Mouse (Mus musculus): ENCODE data around the gene Adarb1.

The Adarb1 gene

GRCm38 (mm10) chr10:77383045-77383444, 35.0 kb downstream of the Adarb1 start:
- DNase-seq (ENCODE audit: low spot score): no peak

DNA sequence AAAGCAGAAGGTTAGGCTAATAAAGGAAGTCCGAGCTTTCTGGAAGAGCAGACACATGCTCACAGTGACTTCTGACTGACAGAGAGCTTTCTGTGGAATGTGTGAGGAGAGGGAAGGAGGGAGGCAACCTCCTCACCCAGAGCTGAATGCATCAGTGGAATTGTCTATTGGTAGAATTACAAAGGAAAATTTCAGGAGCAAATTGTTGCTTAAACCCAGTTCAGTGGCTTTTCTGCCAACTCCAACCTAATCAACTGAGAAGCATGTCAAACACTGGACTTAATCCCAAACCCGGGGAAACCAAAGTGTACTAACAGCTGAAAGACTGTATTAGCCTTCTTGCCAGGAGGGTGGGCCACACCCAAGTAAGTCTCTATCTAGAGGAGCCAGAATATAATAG, 36.9 kb downstream of the Adarb1 start:
- DNase-seq (ENCODE audit: low spot score): no peak

DNA sequence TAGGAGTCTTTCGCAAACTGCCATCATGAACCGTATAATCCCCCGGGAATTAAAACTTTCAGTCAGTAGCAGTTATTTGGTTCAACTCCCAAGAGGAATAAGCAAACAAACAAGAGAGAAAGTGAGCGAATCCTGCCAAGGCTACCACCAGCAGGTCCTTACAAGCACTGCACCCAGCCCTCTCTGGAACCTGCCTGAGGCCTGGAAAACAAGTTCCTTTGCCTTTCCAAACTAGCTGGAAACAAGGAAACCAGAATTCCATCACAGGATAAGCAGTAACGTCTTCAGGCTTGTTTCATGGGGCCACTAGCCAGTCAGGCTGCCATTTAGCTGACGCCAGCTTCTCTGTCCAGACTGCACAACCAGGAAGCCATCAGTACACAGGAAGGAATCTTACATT, 37.4 kb downstream of the Adarb1 start:
- DNase-seq (ENCODE audit: low spot score): no peak

DNA sequence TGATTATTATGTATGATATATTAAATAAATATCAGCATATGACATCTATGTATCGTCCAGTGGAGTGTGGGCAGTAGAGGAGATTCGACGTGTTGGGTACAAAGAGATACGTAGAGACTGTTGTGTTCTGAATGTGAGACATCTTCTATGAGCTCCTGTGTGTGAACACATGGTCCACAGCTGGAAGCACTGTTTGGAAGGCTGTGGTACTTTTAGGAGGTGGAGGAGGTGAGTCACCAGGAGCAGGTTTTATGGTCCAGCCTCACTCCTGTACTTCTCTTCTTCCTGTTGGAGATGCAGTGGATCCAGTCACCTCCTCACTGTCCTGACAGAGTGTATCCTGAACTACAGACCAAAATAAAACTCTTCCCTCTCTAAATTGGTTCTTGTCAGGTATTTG, 38.9 kb downstream of the Adarb1 start:
- no peak for DNase-seq (ENCODE audit: low spot score)

DNA sequence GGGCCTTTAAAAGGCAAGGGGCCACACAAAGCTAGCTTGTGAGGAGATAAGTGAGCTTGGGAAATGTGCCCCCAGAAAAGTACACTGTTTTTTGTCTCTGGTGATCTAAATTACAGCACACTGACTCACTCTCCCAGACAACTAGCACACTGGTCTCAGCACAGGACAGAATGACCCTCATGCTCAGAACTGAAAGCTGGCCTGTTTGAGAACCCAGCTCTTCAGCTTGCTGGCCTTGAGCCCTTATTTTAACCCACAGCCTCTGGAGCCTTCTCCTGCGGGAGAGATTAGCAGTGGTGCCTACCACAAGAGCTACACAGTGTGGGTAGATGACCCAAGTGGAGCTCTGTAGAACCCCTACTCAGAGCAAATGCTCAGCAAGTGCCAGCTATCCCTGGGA, 42.0 kb downstream of the Adarb1 start:
- peak; percentile 20 for DNase-seq (ENCODE audit: low spot score)

GRCm38 (mm10) chr10:77374948-77375347, 43.1 kb downstream of the Adarb1 start:
- DNase-seq (ENCODE audit: low spot score): no peak

DNA sequence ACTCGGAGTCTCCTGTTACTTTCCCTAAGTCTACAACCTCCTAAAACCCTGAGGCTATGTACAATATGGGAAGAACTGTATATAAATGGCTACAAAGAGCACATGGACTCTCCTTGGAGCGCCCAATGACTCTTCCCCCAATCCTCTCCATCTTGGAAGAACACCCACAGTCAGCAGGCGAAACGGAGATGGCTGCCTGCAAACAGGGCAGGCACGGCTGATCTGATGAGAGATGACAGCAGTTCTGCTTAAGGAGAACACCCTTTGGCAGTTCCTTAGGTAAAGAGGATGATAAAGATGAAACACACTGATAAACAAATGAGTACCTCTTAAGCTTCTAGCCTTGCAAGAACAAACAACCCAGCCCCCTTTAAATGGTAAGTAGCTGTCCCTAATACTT, 43.7 kb downstream of the Adarb1 start:
- no peak for DNase-seq (ENCODE audit: low spot score)

- DNase-seq (ENCODE audit: low spot score): no peak
Measured at GRCm38 (mm10) chr10:77370129-77370528, 47.9 kb downstream of the Adarb1 start.

- DNase-seq (ENCODE audit: low spot score): no peak
Measured at GRCm38 (mm10) chr10:77367973-77368372, 50.1 kb downstream of the Adarb1 start.

- no peak for DNase-seq (ENCODE audit: low spot score)
Measured at GRCm38 (mm10) chr10:77366959-77367358, 51.1 kb downstream of the Adarb1 start.

DNA sequence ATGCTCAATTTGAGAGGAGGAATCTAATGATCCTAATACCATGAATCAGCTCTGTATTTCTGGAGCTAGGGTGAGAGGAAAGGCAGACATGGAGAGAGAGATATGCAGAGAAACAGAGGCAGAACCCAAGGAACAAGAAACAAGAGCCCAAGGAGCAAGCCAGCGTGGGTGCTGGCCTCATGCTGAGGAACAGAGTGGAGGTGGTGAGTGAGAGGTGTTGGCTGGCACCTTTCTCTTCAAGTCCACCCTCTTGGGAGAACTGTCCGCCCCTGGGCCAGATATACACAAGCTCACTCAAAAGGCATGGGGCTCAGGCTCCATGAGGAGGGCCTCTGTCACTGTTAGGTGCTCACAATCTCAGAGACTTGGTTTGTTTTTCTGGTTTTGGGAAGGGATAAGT, 52.9 kb downstream of the Adarb1 start:
- no peak for DNase-seq (ENCODE audit: low spot score)

- no peak for DNase-seq (ENCODE audit: low spot score)
Measured at GRCm38 (mm10) chr10:77360486-77360885, 57.6 kb downstream of the Adarb1 start.

DNA sequence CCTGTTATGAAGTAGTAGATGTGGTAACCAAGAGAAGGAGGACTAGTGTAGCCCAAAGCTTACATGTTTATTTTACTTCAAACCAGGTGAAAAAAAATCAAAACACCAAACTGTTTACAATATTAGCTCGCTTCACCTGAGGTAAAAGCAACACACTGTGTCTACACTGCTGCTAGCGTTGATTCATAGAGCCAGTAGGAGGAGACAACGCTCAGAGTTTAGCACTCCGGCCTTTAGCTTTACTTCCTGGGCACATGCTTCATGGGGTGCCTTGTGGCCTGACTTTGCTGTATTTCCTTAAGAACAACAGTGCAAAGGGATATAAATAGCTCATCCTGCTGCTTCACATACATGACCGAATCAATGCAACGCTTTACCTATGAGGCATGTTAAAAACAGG, 60.1 kb downstream of the Adarb1 start:
- DNase-seq (ENCODE audit: low spot score): no peak

DNA sequence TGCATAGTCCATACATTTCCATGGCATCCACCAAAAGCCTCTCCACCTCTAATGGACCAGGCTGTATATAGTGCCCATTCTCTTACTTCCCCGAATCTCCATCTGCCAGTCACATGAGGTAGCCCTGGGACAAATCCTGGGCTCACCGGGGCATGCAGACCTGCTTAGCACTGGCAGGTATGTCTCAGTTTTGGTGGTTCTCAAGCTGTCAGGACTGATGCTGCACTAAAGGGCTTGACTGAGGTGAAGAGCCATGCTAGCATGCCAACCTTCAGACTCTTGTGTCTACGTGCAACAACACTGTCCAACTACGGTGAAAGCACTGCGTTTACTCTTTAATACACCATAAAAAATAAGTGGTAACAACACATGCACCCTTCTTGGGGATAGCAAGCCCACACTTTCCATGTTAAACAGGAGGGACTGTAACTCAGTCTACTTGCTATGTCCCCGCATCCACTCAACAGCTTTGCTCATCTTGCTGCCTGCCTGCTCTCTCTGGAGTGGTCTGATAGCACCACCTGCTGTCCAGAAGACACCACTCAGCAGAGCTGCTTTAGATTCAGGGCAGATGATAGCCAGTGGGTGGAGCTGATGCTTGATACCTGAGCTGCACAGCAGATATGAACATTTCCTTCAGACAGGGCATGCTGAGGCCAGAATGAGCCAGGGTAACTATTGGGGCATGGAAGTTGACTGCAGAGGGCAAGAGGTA, 64.9 kb downstream of the Adarb1 start:
- peak; percentile 61 for DNase-seq (ENCODE audit: low spot score)

DNA sequence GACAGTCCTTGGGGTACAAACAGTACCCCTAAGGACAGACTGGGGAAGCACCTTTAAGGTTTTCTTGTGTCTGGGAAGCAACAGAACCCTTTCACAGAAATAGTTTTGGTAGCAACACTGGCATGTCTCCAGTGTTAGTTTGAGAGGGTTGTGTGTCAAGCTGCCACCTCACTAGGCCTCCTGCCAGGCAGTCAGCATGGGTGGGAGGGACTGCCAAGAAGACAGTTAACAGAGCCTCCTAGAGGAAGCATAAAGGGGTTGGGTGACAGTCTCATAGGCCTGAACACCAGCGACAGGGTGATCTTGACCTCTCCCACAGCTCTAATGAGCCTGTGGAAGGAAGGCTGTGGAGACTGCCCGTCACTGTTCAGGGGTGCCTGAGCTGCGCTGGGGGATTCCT, 75.2 kb downstream of the Adarb1 start:
- DNase-seq (ENCODE audit: low spot score): peak; percentile 49

DNA sequence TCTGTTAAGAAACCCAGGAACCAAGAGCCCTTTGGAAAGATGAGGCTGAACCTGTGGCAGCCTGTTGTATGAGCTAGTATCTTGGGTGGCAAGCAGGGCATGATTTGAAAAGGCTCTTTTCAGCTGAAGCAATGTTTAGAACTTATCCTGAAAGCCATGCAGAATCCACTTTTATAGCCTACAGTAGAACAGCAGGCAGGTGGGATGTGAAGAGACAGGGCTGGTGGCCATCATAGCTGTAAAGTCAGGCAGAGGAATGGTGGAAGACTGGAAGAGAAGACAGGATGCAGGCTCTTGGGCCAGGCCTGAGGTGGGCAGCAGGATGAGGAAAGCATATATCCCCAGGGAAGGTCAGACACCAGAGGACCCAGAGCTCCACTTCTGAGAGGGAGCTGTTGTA, 76.4 kb downstream of the Adarb1 start:
- DNase-seq (ENCODE audit: low spot score): no peak

DNA sequence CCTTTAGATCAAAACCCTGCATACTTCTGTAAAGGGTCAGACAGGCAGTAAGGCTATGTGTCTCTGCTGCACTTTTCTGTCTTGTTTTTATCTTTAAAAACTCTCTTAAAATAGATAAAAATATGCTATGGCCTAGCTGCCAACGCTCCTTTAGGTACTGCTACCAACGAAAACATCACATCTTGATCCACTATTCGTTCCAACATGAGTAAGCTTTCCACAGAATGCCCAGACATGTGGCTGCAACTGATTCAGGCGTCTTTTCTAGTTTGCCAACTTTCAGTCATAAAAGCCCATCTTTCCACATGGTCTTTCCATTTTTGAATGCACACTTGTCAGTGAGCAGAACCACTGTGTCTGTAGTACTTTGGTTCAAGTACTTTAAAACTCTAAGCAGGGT, 77.0 kb downstream of the Adarb1 start:
- no peak for DNase-seq (ENCODE audit: low spot score)

GRCm38 (mm10) chr10:77339871-77340341, 78.2 kb downstream of the Adarb1 start:
- no peak for DNase-seq (ENCODE audit: low spot score)

DNA sequence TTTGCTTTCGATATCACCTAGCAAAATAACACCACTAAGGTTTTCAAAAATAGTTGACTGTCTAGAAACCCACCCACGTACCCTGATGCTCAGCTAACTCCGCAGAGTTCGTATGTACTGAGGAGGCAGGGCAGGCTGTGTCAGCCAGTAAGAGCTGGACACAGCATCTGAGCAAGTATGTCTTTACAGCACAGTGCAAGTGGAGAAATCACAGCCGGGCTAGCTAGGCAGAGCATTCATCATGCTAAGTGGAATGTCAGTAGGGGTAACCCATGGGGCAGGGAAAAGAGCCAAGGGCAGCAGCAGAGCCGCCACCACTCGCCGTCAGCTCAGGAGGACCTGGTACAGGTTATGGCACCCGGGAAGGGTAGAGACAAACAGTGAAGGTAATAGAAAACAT, 84.6 kb downstream of the Adarb1 start:
- no peak for DNase-seq (ENCODE audit: low spot score)

DNA sequence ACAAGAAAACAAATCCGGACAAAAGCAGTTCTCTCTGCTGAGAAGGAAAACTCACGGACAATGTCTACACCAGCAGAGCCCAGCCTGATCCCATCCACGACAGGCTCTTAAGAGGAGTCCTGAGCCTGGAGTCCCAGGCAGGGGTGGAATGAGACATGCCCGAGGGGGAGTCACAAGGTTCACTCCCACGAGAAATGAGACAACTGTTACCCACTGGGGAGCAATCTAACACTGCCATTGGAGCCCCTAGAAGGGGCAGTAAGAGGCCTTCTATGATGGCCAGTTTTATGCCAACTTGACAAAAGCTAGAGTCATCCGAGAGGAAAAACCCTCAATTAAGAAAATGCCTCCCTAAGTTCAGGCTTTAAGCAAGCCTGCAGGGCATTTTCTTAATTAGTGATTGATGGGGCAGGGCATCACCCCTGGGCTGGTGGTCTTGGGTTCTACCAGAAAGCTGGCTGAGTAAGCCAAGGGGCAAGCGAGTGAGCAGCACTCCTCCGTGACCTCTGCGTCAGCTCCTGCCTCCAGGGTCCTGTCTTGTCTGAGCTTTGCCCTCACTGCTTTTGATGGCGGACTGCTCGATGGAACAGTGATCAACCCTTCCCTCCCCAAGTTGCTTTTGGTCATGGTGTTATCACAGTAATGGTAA, 88.5 kb downstream of the Adarb1 start:
- DNase-seq (ENCODE audit: low spot score): no peak

DNA sequence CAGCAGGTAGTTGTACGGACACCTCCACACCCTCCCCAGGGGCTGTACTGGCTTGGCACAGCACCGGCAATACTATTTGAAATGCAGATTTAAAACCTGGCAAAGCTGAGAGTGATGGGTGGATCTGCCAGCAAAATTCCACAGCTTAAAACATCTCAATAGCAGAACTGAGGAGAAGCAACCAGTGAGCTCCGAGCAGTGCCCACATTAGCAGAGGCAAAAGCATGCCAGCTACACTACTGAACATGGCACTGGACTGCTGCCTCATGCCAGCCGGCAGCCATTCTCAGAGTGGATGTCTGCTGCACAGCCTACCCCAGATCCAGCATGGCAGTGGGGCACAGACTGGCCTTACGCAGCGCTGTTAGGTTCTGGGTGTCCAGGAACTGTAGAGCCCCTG, 93.4 kb downstream of the Adarb1 start:
- DNase-seq (ENCODE audit: low spot score): no peak

- DNase-seq (ENCODE audit: low spot score): no peak
Measured at GRCm38 (mm10) chr10:77321611-77322010, 96.5 kb downstream of the Adarb1 start.

DNA sequence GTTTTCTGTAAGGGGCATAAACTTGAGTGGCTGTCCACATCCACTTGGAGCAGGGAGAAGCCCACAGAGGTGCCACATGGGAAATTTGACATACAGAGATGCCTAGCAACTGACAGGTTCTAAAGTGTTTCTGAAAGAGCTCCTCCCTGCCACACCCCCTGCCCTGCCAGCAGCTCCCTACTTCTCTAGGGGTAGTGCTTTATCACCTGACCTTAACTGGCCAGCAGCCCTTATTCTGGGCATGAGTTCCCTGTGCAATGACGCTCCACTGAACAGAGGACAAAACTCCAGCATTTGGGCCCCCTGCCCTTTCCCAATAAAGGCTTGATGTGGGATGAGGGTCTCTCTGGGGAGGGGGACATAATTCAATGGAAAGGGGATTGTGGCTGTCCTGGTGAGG, 97.1 kb downstream of the Adarb1 start:
- no peak for DNase-seq (ENCODE audit: low spot score)

DNA sequence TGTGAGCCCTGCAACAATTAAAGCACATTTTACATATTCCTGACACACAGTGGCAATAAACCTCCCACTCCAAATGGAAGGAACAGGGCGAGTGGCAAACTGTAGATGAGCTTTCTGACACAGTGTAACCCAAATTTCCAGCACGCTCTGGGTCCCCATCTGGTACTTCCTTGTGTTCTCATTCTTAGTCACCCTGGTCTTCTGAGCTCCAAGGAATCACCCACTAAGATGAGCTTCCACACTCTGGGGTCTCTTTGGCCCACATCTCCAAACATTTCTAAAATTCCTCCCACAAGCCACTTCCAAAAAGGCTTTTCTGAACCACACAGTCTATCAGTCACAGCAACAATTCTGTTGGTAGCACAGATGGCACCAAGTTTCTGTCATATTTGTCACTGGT, 102.4 kb downstream of the Adarb1 start:
- DNase-seq (ENCODE audit: low spot score): no peak
